ENCODE assay signal across 14 mouse cellular contexts in the genomic region with DNA sequence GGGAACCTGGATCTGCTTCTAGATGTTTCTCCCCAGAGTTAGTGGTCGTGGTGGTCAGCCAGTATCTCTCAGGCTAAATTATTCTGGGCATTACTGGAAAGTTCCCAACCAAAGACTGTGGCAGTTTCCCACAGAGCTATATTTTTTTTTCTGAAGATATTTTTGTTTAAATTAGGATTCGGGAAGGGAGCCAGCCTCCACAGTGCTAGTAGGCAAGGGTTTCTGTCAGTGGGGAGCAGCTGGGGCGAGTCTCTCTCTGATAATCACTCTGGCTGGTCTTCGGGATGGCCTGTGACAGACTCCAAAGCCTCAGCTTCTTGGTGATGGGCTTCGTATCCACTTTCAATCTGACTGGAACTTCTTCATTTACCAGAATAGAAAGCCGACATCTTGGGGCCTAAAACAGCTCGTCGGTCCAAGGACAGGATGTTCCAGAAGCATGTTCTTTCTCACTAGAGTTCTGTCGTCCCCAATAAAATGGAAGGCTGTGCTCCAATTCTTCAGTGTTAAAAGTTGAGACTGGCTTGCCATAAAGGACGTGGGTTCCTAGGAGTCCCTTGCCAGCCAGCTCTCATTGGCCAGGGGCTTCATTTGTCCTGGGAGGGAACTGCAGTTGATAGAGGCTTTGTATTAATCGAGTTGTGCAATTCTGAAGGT.
DNase-seq lines count a peak whose midpoint lies in the region; ATAC-seq lines count a peak whose summit lies in the region.
"Had no signal": no experiment of that assay in that cellular context is flagged by ENCODE, and none has a peak within 500 bp of the region (broad histone marks: within the 10 kb centered on the region; RNA-seq: fewer than 3 reads in every experiment).

No protein-coding gene starts in this region.

- H3K4me1 ChIP-seq in limb, embryonic 15.5 days, result 0 out of 2 replicates have a peak, but pooled peaks cover 2% of the 10 kb centered on the region
- H3K4me1 ChIP-seq in limb, embryonic 10.5 days, result peaks cover 26% of the 10 kb centered on the region
- H3K4me1 ChIP-seq in stomach, embryonic 16.5 days (ENCODE audit: control insufficient read depth, insufficient read depth, low read length), result peaks cover 33% of the 10 kb centered on the region
- H3K4me1 ChIP-seq in forebrain, embryonic 16.5 days (replicated peaks; ENCODE audit: control insufficient read depth, insufficient read depth, low read length), result peaks cover 5% of the 10 kb centered on the region; the same call in 1 of the 2 replicates
- 0 out of 2 replicates have a peak, but pooled peaks cover 5% of the 10 kb centered on the region for H3K4me1 ChIP-seq in midbrain, embryonic 14.5 days (ENCODE audit: control insufficient read depth, insufficient read depth, low read length)
- H3K4me1 ChIP-seq: heart, embryonic 13.5 days; liver, embryonic 13.5 days had no signal

- no peaks in the 10 kb centered on the region for H3K9me3 ChIP-seq in limb, embryonic 15.5 days
- H3K9me3 ChIP-seq in limb, embryonic 10.5 days (replicated peaks), result no peaks in the 10 kb centered on the region; the same call in 1 of the 2 replicates
- H3K9me3 ChIP-seq in stomach, embryonic 16.5 days (replicated peaks; ENCODE audit: control insufficient read depth, low read length), result no peaks in the 10 kb centered on the region
- H3K9me3 ChIP-seq in forebrain, embryonic 16.5 days (ENCODE audit: control insufficient read depth, low read length), result no peaks in the 10 kb centered on the region
- H3K9me3 ChIP-seq in midbrain, embryonic 14.5 days (ENCODE audit: control insufficient read depth, low read length), result no peaks in the 10 kb centered on the region
- H3K9me3 ChIP-seq: heart, embryonic 13.5 days; liver, embryonic 13.5 days had no signal

- 0 out of 2 replicates have a peak overlapping the region, but pooled peaks have one; percentile 43 for H3K27ac ChIP-seq in limb, embryonic 15.5 days
- no peak overlapping the region for H3K27ac ChIP-seq in limb, embryonic 10.5 days
- peak overlapping the region; percentile 91 for H3K27ac ChIP-seq in stomach, embryonic 16.5 days (ENCODE audit: low read length)
- no peak overlapping the region for H3K27ac ChIP-seq in forebrain, embryonic 16.5 days (ENCODE audit: low read length)
- no peak overlapping the region for H3K27ac ChIP-seq in midbrain, embryonic 14.5 days (replicated peaks; ENCODE audit: low read depth, low read length)
- H3K27ac ChIP-seq: heart, embryonic 13.5 days; liver, embryonic 13.5 days had no signal

- intact Hi-C loops in gastrocnemius, postnatal 36 days (cut with DNase I), result no loop called here
- intact Hi-C loops in left cerebral cortex, postnatal 25 days (cut with DNase I), result no loop called here

- H3K27me3 ChIP-seq in limb, embryonic 15.5 days, result peaks cover 9% of the 10 kb centered on the region
- H3K27me3 ChIP-seq in limb, embryonic 10.5 days (ENCODE audit: low read depth, poor library complexity, severe bottlenecking), result peaks cover 15% of the 10 kb centered on the region; the same call in 1 of the 2 replicates
- no peaks in the 10 kb centered on the region for H3K27me3 ChIP-seq in stomach, embryonic 16.5 days (ENCODE audit: control insufficient read depth, insufficient read depth, low read length)
- no peaks in the 10 kb centered on the region for H3K27me3 ChIP-seq in forebrain, embryonic 16.5 days (replicated peaks; ENCODE audit: control insufficient read depth, insufficient read depth, low read length)
- H3K27me3 ChIP-seq in midbrain, embryonic 14.5 days (ENCODE audit: control insufficient read depth, insufficient read depth, low read length), result no peaks in the 10 kb centered on the region
- H3K27me3 ChIP-seq: liver, embryonic 13.5 days; Patski had no signal

- H3K4me2 ChIP-seq in limb, embryonic 15.5 days, result no peak overlapping the region
- no peak overlapping the region for H3K4me2 ChIP-seq in stomach, embryonic 16.5 days (ENCODE audit: low read depth, low read length)
- H3K4me2 ChIP-seq in forebrain, embryonic 16.5 days (ENCODE audit: low read length), result no peak overlapping the region
- H3K4me2 ChIP-seq in midbrain, embryonic 14.5 days (ENCODE audit: low read length), result no peak overlapping the region
- H3K4me2 ChIP-seq: heart, embryonic 13.5 days; liver, embryonic 13.5 days had no signal

- DNase-seq in gastrocnemius, adult 18-20 months (ENCODE audit: low spot score), result peak; percentile 53
- no peak for DNase-seq in gastrocnemius, postnatal 36 days
- no peak for DNase-seq in limb, embryonic 10.5 days (ENCODE audit: low spot score)
- DNase-seq in left cerebral cortex, postnatal 25 days (ENCODE audit: low spot score in 2 of 2), result peak; percentile 21 to 32
- DNase-seq in midbrain, embryonic 14.5 days, result no peak
- DNase-seq: cerebellum, postnatal 14 days; liver, embryonic 13.5 days; thymus, postnatal 36 days had no signal

- WGBS in limb, embryonic 15.5 days, result 65% methylated on average over 11 of the region's 11 CpGs
- 87% methylated on average over 11 of the region's 11 CpGs for WGBS in limb, embryonic 10.5 days
- 47% methylated on average over 11 of the region's 11 CpGs for WGBS in stomach, embryonic 16.5 days
- WGBS in forebrain, embryonic 16.5 days, result 87% methylated on average over 11 of the region's 11 CpGs
- 92% methylated on average over 11 of the region's 11 CpGs for WGBS in midbrain, embryonic 14.5 days

- no peak for ATAC-seq in limb, embryonic 15.5 days (ENCODE audit: insufficient number of reproducible peaks, low FRiP score, low TSS enrichment, low read depth)
- peak; percentile 52 for ATAC-seq in stomach, embryonic 16.5 days (ENCODE audit: insufficient read depth, low FRiP score)
- ATAC-seq in forebrain, embryonic 16.5 days, result no peak
- ATAC-seq in midbrain, embryonic 14.5 days (ENCODE audit: low FRiP score, low TSS enrichment), result no peak
- ATAC-seq: midbrain, embryonic 16.5 days; Patski had no signal

- H3K36me3 ChIP-seq in limb, embryonic 15.5 days, result no peaks in the 10 kb centered on the region
- no peaks in the 10 kb centered on the region for H3K36me3 ChIP-seq in limb, embryonic 10.5 days
- no peaks in the 10 kb centered on the region for H3K36me3 ChIP-seq in stomach, embryonic 16.5 days (ENCODE audit: control insufficient read depth, insufficient read depth, low read length)
- no peaks in the 10 kb centered on the region for H3K36me3 ChIP-seq in forebrain, embryonic 16.5 days (ENCODE audit: control insufficient read depth, insufficient read depth)
- no peaks in the 10 kb centered on the region for H3K36me3 ChIP-seq in midbrain, embryonic 14.5 days (ENCODE audit: control insufficient read depth, insufficient read depth, low read length)
- H3K36me3 ChIP-seq: heart, embryonic 13.5 days; liver, embryonic 13.5 days had no signal

- no peak overlapping the region for H3K4me3 ChIP-seq in limb, embryonic 15.5 days
- no peak overlapping the region for H3K4me3 ChIP-seq in limb, embryonic 10.5 days
- no peak overlapping the region for H3K4me3 ChIP-seq in stomach, embryonic 16.5 days (replicated peaks; ENCODE audit: low read length)
- H3K4me3 ChIP-seq in forebrain, embryonic 16.5 days (replicated peaks; ENCODE audit: low read length), result no peak overlapping the region
- no peak overlapping the region for H3K4me3 ChIP-seq in midbrain, embryonic 14.5 days (replicated peaks; ENCODE audit: low read depth, low read length)
- H3K4me3 ChIP-seq: heart, embryonic 13.5 days; liver, embryonic 13.5 days had no signal

- H3K9ac ChIP-seq in limb, embryonic 15.5 days, result no peak overlapping the region
- peak overlapping the region; percentile 48 for H3K9ac ChIP-seq in stomach, embryonic 16.5 days (ENCODE audit: low read length)
- H3K9ac ChIP-seq in forebrain, embryonic 16.5 days (replicated peaks; ENCODE audit: low read depth, low read length), result no peak overlapping the region
- H3K9ac ChIP-seq in midbrain, embryonic 14.5 days (replicated peaks; ENCODE audit: low read length), result no peak overlapping the region
- H3K9ac ChIP-seq: heart, embryonic 13.5 days; liver, embryonic 13.5 days had no signal

Comparison
In these comparisons a context has a peak if more than half of its experiments do, and no peak if none do; other contexts are left out.
1. DNase-seq: peak in gastrocnemius, adult 18-20 months (single experiment) and left cerebral cortex, postnatal 25 days (2 of 2); none in gastrocnemius, postnatal 36 days (0 of 2), limb, embryonic 10.5 days (single experiment) and midbrain, embryonic 14.5 days (single experiment).
2. H3K27ac ChIP-seq: peak in limb, embryonic 15.5 days (single experiment) and stomach, embryonic 16.5 days (single experiment); none in limb, embryonic 10.5 days (single experiment), forebrain, embryonic 16.5 days (single experiment) and midbrain, embryonic 14.5 days (single experiment).